Mouse (Mus musculus): ENCODE data around the gene Zfp738. TPM values are rescaled to one million over a fixed set of nuclear protein-coding genes. Genes with fewer than 3 reads are reported as not detected.
A peak's percentile ranks its signal among the peaks of the same experiment; 100 is the strongest.
"Not testable (repeated sequence)": the region's sequence is repeated elsewhere in the genome, so short reads cannot be mapped to it uniquely, and the experiment has no call there.

Zfp738 gene
- polyA plus RNA-seq, 1 experiment from 2014 or later: 14.1 TPM

GRCm38 (mm10) chr13:67682959-67683735 lies 3.7 kb downstream of the Zfp738 start:
- not testable (repeated sequence) for H3K4me1 ChIP-seq (ENCODE audit: control insufficient read depth, insufficient read depth, low read length); H3K27me3 ChIP-seq (ENCODE audit: control insufficient read depth, insufficient read depth, low read depth, low read length); H3K9me3 ChIP-seq (replicated peaks; ENCODE audit: control insufficient read depth, low read length, poor library complexity, severe bottlenecking); H3K36me3 ChIP-seq (ENCODE audit: control insufficient read depth, insufficient read depth, low read length)
- H3K27ac ChIP-seq (ENCODE audit: low read length): peak overlapping the region; percentile 26; the same call in 1 of the 2 replicates
- peak overlapping the region; percentile 75 for H3K9ac ChIP-seq (ENCODE audit: low read depth, low read length)
- peak overlapping the region; percentile 75 for H3K4me2 ChIP-seq (ENCODE audit: low read length)
- H3K4me3 ChIP-seq (ENCODE audit: low read depth, low read length): peak overlapping the region; percentile 73
- 12% methylated on average over 16 of the region's 16 CpGs for WGBS
- peak; percentile 100 for ATAC-seq

- no peak for ATAC-seq
- H3K4me3 ChIP-seq (ENCODE audit: low read depth, low read length): no peak overlapping the region
- H3K27me3 ChIP-seq (ENCODE audit: control insufficient read depth, insufficient read depth, low read depth, low read length): no peaks in the 10 kb centered on the region
- H3K4me2 ChIP-seq (ENCODE audit: low read length): no peak overlapping the region
- no peak overlapping the region for H3K9ac ChIP-seq (ENCODE audit: low read depth, low read length)
- H3K27ac ChIP-seq (ENCODE audit: low read length): no peak overlapping the region
- no peaks in the 10 kb centered on the region for H3K4me1 ChIP-seq (ENCODE audit: control insufficient read depth, insufficient read depth, low read length)
- WGBS: 94% methylated on average over 2 of the region's 2 CpGs
- no peaks in the 10 kb centered on the region for H3K9me3 ChIP-seq (replicated peaks; ENCODE audit: control insufficient read depth, low read length, poor library complexity, severe bottlenecking)
- peaks cover 2% of the 10 kb centered on the region; the same call in 1 of the 2 replicates for H3K36me3 ChIP-seq (ENCODE audit: control insufficient read depth, insufficient read depth, low read length)
Observed at GRCm38 (mm10) chr13:67674902-67675301, 12.0 kb downstream of the Zfp738 start.

GRCm38 (mm10) chr13:67652496-67652895 lies 34.4 kb downstream of the Zfp738 start:
- Histone ChIP-seq H3K4me1 (ENCODE audit: control insufficient read depth, insufficient read depth, low read length) (no peaks in the 10 kb centered on the region), H3K4me3 (ENCODE audit: low read depth, low read length) (no peak overlapping the region), H3K27ac (ENCODE audit: low read length) (no peak overlapping the region), H3K4me2 (ENCODE audit: low read length) (no peak overlapping the region), H3K9me3 (replicated peaks; ENCODE audit: control insufficient read depth, low read length, poor library complexity, severe bottlenecking) (no peaks in the 10 kb centered on the region), H3K9ac (ENCODE audit: low read depth, low read length) (no peak overlapping the region), H3K36me3 (ENCODE audit: control insufficient read depth, insufficient read depth, low read length) (no peaks in the 10 kb centered on the region), H3K27me3 (ENCODE audit: control insufficient read depth, insufficient read depth, low read depth, low read length) (no peaks in the 10 kb centered on the region)
- 37% methylated on average over 3 of the region's 3 CpGs for WGBS
- no peak for ATAC-seq

GRCm38 (mm10) chr13:67637294-67638007 lies 49.4 kb downstream of the Zfp738 start, which contains the start of the genes Gm49345 and Zfp729a:
Gene Gm49345, minus strand, starts transcription at chr13:67637769.
Gene Zfp729a, minus strand, starts transcription at chr13:67637791.
- H3K4me2 ChIP-seq (ENCODE audit: low read length): peak within 1 kb of the TSS; percentile 57
- WGBS: 0% methylated on average over 19 of the region's 19 CpGs
- peak; percentile 99 for ATAC-seq
- H3K9ac ChIP-seq (ENCODE audit: low read depth, low read length): peak within 1 kb of the TSS; percentile 70
- no peaks in the 10 kb centered on the region for H3K27me3 ChIP-seq (ENCODE audit: control insufficient read depth, insufficient read depth, low read depth, low read length)
- peak within 1 kb of the TSS; percentile 63 for H3K27ac ChIP-seq (ENCODE audit: low read length)
- H3K9me3 ChIP-seq (replicated peaks; ENCODE audit: control insufficient read depth, low read length, poor library complexity, severe bottlenecking): no peaks in the 10 kb centered on the region
- peak within 1 kb of the TSS; percentile 81 for H3K4me3 ChIP-seq (ENCODE audit: low read depth, low read length)
- H3K36me3 ChIP-seq (ENCODE audit: control insufficient read depth, insufficient read depth, low read length): no peaks in the 10 kb centered on the region
- peaks cover 5% of the 10 kb centered on the region for H3K4me1 ChIP-seq (ENCODE audit: control insufficient read depth, insufficient read depth, low read length)

GRCm38 (mm10) chr13:67610108-67610507 lies 76.8 kb downstream of the Zfp738 start:
- no peak; the same call in 1 of the 2 replicates for ATAC-seq
- no peak overlapping the region for H3K4me2 ChIP-seq (ENCODE audit: low read length)
- H3K27me3 ChIP-seq (ENCODE audit: control insufficient read depth, insufficient read depth, low read depth, low read length): no peaks in the 10 kb centered on the region
- H3K9me3 ChIP-seq (replicated peaks; ENCODE audit: control insufficient read depth, low read length, poor library complexity, severe bottlenecking): no peaks in the 10 kb centered on the region; the same call in 1 of the 2 replicates
- 94% methylated on average over 4 of the region's 4 CpGs for WGBS
- 0 out of 2 replicates have a peak, but pooled peaks cover 2% of the 10 kb centered on the region for H3K36me3 ChIP-seq (ENCODE audit: control insufficient read depth, insufficient read depth, low read length)
- H3K27ac ChIP-seq (ENCODE audit: low read length): no peak overlapping the region
- no peak overlapping the region for H3K9ac ChIP-seq (ENCODE audit: low read depth, low read length)
- no peak overlapping the region for H3K4me3 ChIP-seq (ENCODE audit: low read depth, low read length)
- H3K4me1 ChIP-seq (ENCODE audit: control insufficient read depth, insufficient read depth, low read length): peaks cover 7% of the 10 kb centered on the region

- peak within 1 kb of the TSS; percentile 71 for H3K4me2 ChIP-seq (ENCODE audit: low read length)
Observed at GRCm38 (mm10) chr13:67609066-67609876, 77.6 kb downstream of the Zfp738 start, which contains the start of gene Zfp729b. Gene Zfp729b, minus strand, starts transcription at chr13:67609707.

More at GRCm38 (mm10) chr13:67609066-67609876, 77.6 kb downstream of the Zfp738 start, which contains the start of gene Zfp729b:
- Histone ChIP-seq H3K4me3 (ENCODE audit: low read depth, low read length) (peak within 1 kb of the TSS; percentile 76), H3K9ac (ENCODE audit: low read depth, low read length) (peak within 1 kb of the TSS; percentile 73), H3K36me3 (ENCODE audit: control insufficient read depth, insufficient read depth, low read length) (0 out of 2 replicates have a peak, but pooled peaks cover 2% of the 10 kb centered on the region), H3K27me3 (ENCODE audit: control insufficient read depth, insufficient read depth, low read depth, low read length) (no peaks in the 10 kb centered on the region), H3K27ac (ENCODE audit: low read length) (peak within 1 kb of the TSS; percentile 74), H3K4me1 (ENCODE audit: control insufficient read depth, insufficient read depth, low read length) (peaks cover 7% of the 10 kb centered on the region), H3K9me3 (replicated peaks; ENCODE audit: control insufficient read depth, low read length, poor library complexity, severe bottlenecking) (no peaks in the 10 kb centered on the region; the same call in 1 of the 2 replicates)
- 2% methylated on average over 20 of the region's 20 CpGs for WGBS
- ATAC-seq: peak; percentile 97

Other genes with a start within 250 kb of the Zfp738 start
- 6.5 TPM in 2 replicates for gene Zfp874a, start 235.4 kb downstream of the Zfp738 start, polyA plus RNA-seq (2015; fragmentation: Nextera tagmentation; extraction: Ambion mirVana)
- gene Zfp874b, start 202.8 kb downstream of the Zfp738 start, polyA plus RNA-seq (2015; fragmentation: Nextera tagmentation; extraction: Ambion mirVana): 3.0 and 3.1 TPM in 2 replicates
- 11.4 and 12.9 TPM in 2 replicates for gene Zfp58, start 186.5 kb downstream of the Zfp738 start, polyA plus RNA-seq (2015; fragmentation: Nextera tagmentation; extraction: Ambion mirVana)
- 0.40 and 0.50 TPM in 2 replicates for gene Gm26965, start 160.9 kb downstream of the Zfp738 start, polyA plus RNA-seq (2015; fragmentation: Nextera tagmentation; extraction: Ambion mirVana)
- 35.8 and 38.0 TPM in 2 replicates for gene Zfp87, start 160.9 kb downstream of the Zfp738 start, polyA plus RNA-seq (2015; fragmentation: Nextera tagmentation; extraction: Ambion mirVana)
- gene Zfp748, start 133.2 kb downstream of the Zfp738 start, polyA plus RNA-seq (2015; fragmentation: Nextera tagmentation; extraction: Ambion mirVana): 16.0 and 16.3 TPM in 2 replicates
- 5.5 and 5.8 TPM in 2 replicates for gene Zfp729b, start 77.4 kb downstream of the Zfp738 start, polyA plus RNA-seq (2015; fragmentation: Nextera tagmentation; extraction: Ambion mirVana)
- 0.50 TPM in 1 of 2 replicates, not detected in the other for gene Gm49345, start 49.3 kb downstream of the Zfp738 start, polyA plus RNA-seq (2015; fragmentation: Nextera tagmentation; extraction: Ambion mirVana)
- 2.9 TPM in 2 replicates for gene Zfp729a, start 49.3 kb downstream of the Zfp738 start, polyA plus RNA-seq (2015; fragmentation: Nextera tagmentation; extraction: Ambion mirVana)
- 9.2 and 9.3 TPM in 2 replicates for gene Zfp65, start 42.1 kb upstream of the Zfp738 start, polyA plus RNA-seq (2015; fragmentation: Nextera tagmentation; extraction: Ambion mirVana)
- gene Zfp85, start 68.2 kb upstream of the Zfp738 start, polyA plus RNA-seq (2015; fragmentation: Nextera tagmentation; extraction: Ambion mirVana): 8.5 and 8.9 TPM in 2 replicates
- 3.4 and 4.2 TPM in 2 replicates for gene Zfp493, start 92.6 kb upstream of the Zfp738 start, polyA plus RNA-seq (2015; fragmentation: Nextera tagmentation; extraction: Ambion mirVana)
- 13.3 and 15.0 TPM in 2 replicates for gene Zfp273, start 126.7 kb upstream of the Zfp738 start, polyA plus RNA-seq (2015; fragmentation: Nextera tagmentation; extraction: Ambion mirVana)
- 4.4 and 8.2 TPM in 2 replicates for gene Gm10037, start 144.0 kb upstream of the Zfp738 start, polyA plus RNA-seq (2015; fragmentation: Nextera tagmentation; extraction: Ambion mirVana)
- not detected in 2 replicates for gene BC048507, start 176.3 kb upstream of the Zfp738 start, polyA plus RNA-seq (2015; fragmentation: Nextera tagmentation; extraction: Ambion mirVana)

Data from midbrain, embryonic 16.5 days (tissue).